Mouse (Mus musculus) liver, postnatal 0 days (tissue): ENCODE measurements around the gene Pde4dip.

Source experiments
- CTCF ChIP-seq: sonication (generic); IDR thresholded peaks from 2 replicates; pipeline ENCODE4 v1.5.1; 2016; ENCODE audit warnings: antibody characterized with exemption, low read depth
- EP300 ChIP-seq: IDR thresholded peaks from 2 replicates; pipeline ENCODE4 v1.6.1; 2016; ENCODE audit warnings: antibody characterized with exemption, low read depth, mild to moderate bottlenecking

DNA sequence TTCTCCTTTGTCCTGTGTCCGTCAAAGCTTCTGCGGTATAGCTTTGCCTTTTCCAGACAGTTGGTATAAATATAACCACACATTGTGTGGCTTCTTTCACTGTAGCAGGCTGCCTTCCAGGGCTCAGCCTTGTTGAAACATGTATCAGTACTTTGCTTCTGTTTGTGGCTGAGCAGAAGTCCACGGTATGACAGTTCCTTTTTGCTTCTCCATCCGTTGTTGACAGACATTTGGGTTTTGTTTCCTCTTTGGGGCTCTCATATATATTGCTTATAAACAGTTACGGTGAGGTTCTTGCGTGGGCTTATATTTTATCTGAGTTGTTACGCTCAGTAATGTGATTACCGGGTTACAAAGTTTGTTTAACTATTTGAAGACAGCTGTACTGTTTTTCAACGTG lies 223.0 kb downstream of the Pde4dip start:
- TF ChIP-seq CTCF, result no peak
- no peak for TF ChIP-seq EP300
